Mouse (Mus musculus): Measurements from ENCODE around the gene Serinc2.

Gene Serinc2

GRCm38 (mm10) chr4:130279105-130279504 is at the start of gene Serinc2:
Gene Serinc2, minus strand, starts transcription at chr4:130279205.
- DNase-seq (ENCODE audit: low spot score) = no peak

- DNase-seq (ENCODE audit: low spot score) = no peak
Observed at GRCm38 (mm10) chr4:130327366-130327765, 48.4 kb upstream of the Serinc2 start.

- DNase-seq (ENCODE audit: low spot score) = no peak
Observed at GRCm38 (mm10) chr4:130325446-130325845, 46.4 kb upstream of the Serinc2 start.

- DNase-seq (ENCODE audit: low spot score) = no peak
Observed at GRCm38 (mm10) chr4:130323607-130324006, 44.6 kb upstream of the Serinc2 start.

GRCm38 (mm10) chr4:130323165-130323564 is 44.2 kb upstream of the Serinc2 start:
- no peak for DNase-seq (ENCODE audit: low spot score)

- no peak for DNase-seq (ENCODE audit: low spot score)
Observed at GRCm38 (mm10) chr4:130322567-130322966, 43.6 kb upstream of the Serinc2 start.

- no peak for DNase-seq (ENCODE audit: low spot score)
Observed at GRCm38 (mm10) chr4:130321640-130322039, 42.6 kb upstream of the Serinc2 start.

GRCm38 (mm10) chr4:130319564-130319963 is 40.6 kb upstream of the Serinc2 start:
- no peak for DNase-seq (ENCODE audit: low spot score)

GRCm38 (mm10) chr4:130318122-130318521 is 39.1 kb upstream of the Serinc2 start:
- no peak for DNase-seq (ENCODE audit: low spot score)

GRCm38 (mm10) chr4:130316691-130317090 is 37.7 kb upstream of the Serinc2 start:
- DNase-seq (ENCODE audit: low spot score) = no peak

GRCm38 (mm10) chr4:130315771-130316527 is 36.9 kb upstream of the Serinc2 start:
- DNase-seq (ENCODE audit: low spot score) = peak; percentile 82

GRCm38 (mm10) chr4:130313552-130313951 is 34.5 kb upstream of the Serinc2 start:
- DNase-seq (ENCODE audit: low spot score) = no peak

- no peak for DNase-seq (ENCODE audit: low spot score)
Observed at GRCm38 (mm10) chr4:130312526-130312925, 33.5 kb upstream of the Serinc2 start.

- no peak for DNase-seq (ENCODE audit: low spot score)
Observed at GRCm38 (mm10) chr4:130309254-130309653, 30.2 kb upstream of the Serinc2 start.

GRCm38 (mm10) chr4:130308231-130309081 is 29.5 kb upstream of the Serinc2 start, which contains the start of the genes Fabp3 and Gm10570:
Gene Fabp3, plus strand, starts transcription at chr4:130308595.
Gene Gm10570, minus strand, starts transcription at chr4:130308674.
- peak; percentile 74 for DNase-seq (ENCODE audit: low spot score)

GRCm38 (mm10) chr4:130307851-130308230 is 28.8 kb upstream of the Serinc2 start:
- peak; percentile 75 for DNase-seq (ENCODE audit: low spot score)

- DNase-seq (ENCODE audit: low spot score) = peak; percentile 61
Observed at GRCm38 (mm10) chr4:130306796-130307630, 28.0 kb upstream of the Serinc2 start.

- DNase-seq (ENCODE audit: low spot score) = no peak
Observed at GRCm38 (mm10) chr4:130304746-130305145, 25.7 kb upstream of the Serinc2 start.

- no peak for DNase-seq (ENCODE audit: low spot score)
Observed at GRCm38 (mm10) chr4:130302285-130302870, 23.4 kb upstream of the Serinc2 start.

- no peak for DNase-seq (ENCODE audit: low spot score)
Observed at GRCm38 (mm10) chr4:130299629-130300018, 20.6 kb upstream of the Serinc2 start.

- DNase-seq (ENCODE audit: low spot score) = no peak
Observed at GRCm38 (mm10) chr4:130298877-130299628, 20.0 kb upstream of the Serinc2 start.

Data from testis, postnatal 10 days (tissue).